Mouse (Mus musculus) MEL (cell line): ENCODE data around the gene Dram1. TPM values are rescaled to one million over a fixed set of nuclear protein-coding genes. Genes with fewer than 3 reads are reported as not detected.

Source experiments
- DNase-seq: peaks from one replicate; pipeline ENCODE4 v3.0.0; 2011; ENCODE audit warnings: low read depth, low spot score
- H3K27ac ChIP-seq: 2 replicates; pipeline ENCODE4 v1.5.1; 2012; ENCODE audit warnings: low read depth, mild to moderate bottlenecking, control low read depth, low read length, moderate library complexity; ENCODE audit not compliant: control insufficient read depth
- H3K27me3 ChIP-seq, 2 experiments: fragments of 150-350 bp in 1 of 2; sonication (generic) in 1 of 2; 2 replicates each; pipeline ENCODE4 v1.6.1; 2012; ENCODE audit warnings: low read length in 2 of 2, mild to moderate bottlenecking in 2 of 2, improper control_type of control experiment in 1 of 2, moderate library complexity in 1 of 2; ENCODE audit not compliant: insufficient read depth in 2 of 2, control insufficient read depth in 1 of 2
- H3K36me3 ChIP-seq, 2 experiments: 2 replicates each; pipeline ENCODE4 v1.6.1; 2012 to 2014; ENCODE audit warnings: low read length in 2 of 2, improper control_type of control experiment in 1 of 2, inconsistent platforms in 1 of 2, mild to moderate bottlenecking in 1 of 2; ENCODE audit not compliant: insufficient read depth in 2 of 2, control insufficient read depth in 1 of 2
- H3K4me1 ChIP-seq, 2 experiments: fragments of 150-350 bp in 1 of 2; sonication (generic) in 1 of 2; 2 replicates each; pipeline ENCODE4 v1.6.1; 2012; ENCODE audit warnings: low read length in 2 of 2, improper control_type of control experiment in 1 of 2, mild to moderate bottlenecking in 1 of 2; ENCODE audit not compliant: insufficient read depth in 2 of 2, control insufficient read depth in 1 of 2
- H3K4me3 ChIP-seq, 2 experiments: fragments of 150-350 bp in 1 of 2; sonication (generic) in 1 of 2; 2 replicates each; pipeline ENCODE4 v1.5.1; 2012; ENCODE audit warnings: low read depth in 2 of 2, low read length in 2 of 2, mild to moderate bottlenecking in 2 of 2, moderate library complexity in 2 of 2, control low read depth in 1 of 2, improper control_type of control experiment in 1 of 2; ENCODE audit not compliant: control insufficient read depth in 1 of 2, insufficient read depth in 1 of 2
- H3K79me2 ChIP-seq: 2 replicates; pipeline ENCODE4 v1.6.1; 2012; ENCODE audit warnings: mild to moderate bottlenecking, low read length, moderate library complexity; ENCODE audit not compliant: control insufficient read depth, poor library complexity, insufficient read depth
- H3K9ac ChIP-seq: 2 replicates; pipeline ENCODE4 v1.6.1; 2012; ENCODE audit warnings: low read depth, mild to moderate bottlenecking, control low read depth, low read length, moderate library complexity; ENCODE audit not compliant: control insufficient read depth, poor library complexity, severe bottlenecking
- H3K9me3 ChIP-seq: fragments of 150-350 bp; sonication (generic); replicated peaks from 2 replicates; pipeline ENCODE4 v1.6.1; 2012; ENCODE audit warnings: mild to moderate bottlenecking, low read length, improper control_type of control experiment, moderate library complexity; ENCODE audit not compliant: insufficient read depth
- BHLHE40 ChIP-seq: IDR thresholded peaks from 2 replicates; pipeline ENCODE4 v1.6.1; 2012; ENCODE audit warnings: low read depth, mild to moderate bottlenecking, inconsistent platforms, low read length, improper control_type of control experiment, borderline replicate concordance
- CHD1 ChIP-seq: IDR thresholded peaks from 2 replicates; pipeline ENCODE4 v1.6.1; 2012; ENCODE audit warnings: low read depth, mild to moderate bottlenecking, inconsistent platforms, low read length, improper control_type of control experiment
- CHD2 ChIP-seq: IDR thresholded peaks from 2 replicates; pipeline ENCODE4 v1.6.1; 2011; ENCODE audit warnings: low read length, improper control_type of control experiment
- EP300 ChIP-seq, 2 experiments: IDR thresholded peaks; 2 replicates each; pipeline ENCODE4 v1.6.1; 2011; ENCODE audit warnings: improper control_type of control experiment in 2 of 2, low read length in 2 of 2, low read depth in 1 of 2, mild to moderate bottlenecking in 1 of 2
- ETS1 ChIP-seq: IDR thresholded peaks from 2 replicates; pipeline ENCODE4 v1.6.1; 2012; ENCODE audit warnings: low read depth, mild to moderate bottlenecking, inconsistent platforms, low read length, improper control_type of control experiment, moderate library complexity
- GATA1 ChIP-seq: IDR thresholded peaks from 2 replicates; pipeline ENCODE4 v1.6.1; 2011; ENCODE audit warnings: low read depth, low read length, improper control_type of control experiment
- KAT2A ChIP-seq: conservative IDR thresholded peaks from 2 replicates; pipeline ENCODE4 v1.6.1; 2012; ENCODE audit warnings: low read depth, low read length, improper control_type of control experiment, inconsistent platforms
- MAX ChIP-seq: IDR thresholded peaks from 2 replicates; pipeline ENCODE4 v1.6.1; 2011; ENCODE audit warnings: low read length, improper control_type of control experiment
- MEF2A ChIP-seq: IDR thresholded peaks from 2 replicates; pipeline ENCODE4 v1.6.1; 2014; ENCODE audit warnings: low read depth, mild to moderate bottlenecking, inconsistent platforms, low read length, improper control_type of control experiment; ENCODE audit not compliant: poor library complexity, insufficient replicate concordance, severe bottlenecking; ENCODE audit errors: extremely low read depth
- MXI1 ChIP-seq: IDR thresholded peaks from 2 replicates; pipeline ENCODE4 v1.6.1; 2011; ENCODE audit warnings: mild to moderate bottlenecking, low read depth, low read length, improper control_type of control experiment
- MYC ChIP-seq: IDR thresholded peaks from 2 replicates; pipeline ENCODE4 v1.6.1; 2011; ENCODE audit warnings: low read depth, mild to moderate bottlenecking, low read length, improper control_type of control experiment, moderate library complexity
- NRF1 ChIP-seq: IDR thresholded peaks from 2 replicates; pipeline ENCODE4 v1.6.1; 2014; ENCODE audit warnings: low read depth, mild to moderate bottlenecking, inconsistent platforms, low read length, improper control_type of control experiment, moderate library complexity; ENCODE audit not compliant: poor library complexity, insufficient read depth, severe bottlenecking
- SIN3A ChIP-seq: IDR thresholded peaks from 2 replicates; pipeline ENCODE4 v1.6.1; 2012; ENCODE audit warnings: low read length, improper control_type of control experiment, inconsistent platforms
- SMC3 ChIP-seq: IDR thresholded peaks from 2 replicates; pipeline ENCODE4 v1.6.1; 2011; ENCODE audit warnings: low read depth, low read length, improper control_type of control experiment
- TAL1 ChIP-seq: IDR thresholded peaks from 2 replicates; pipeline ENCODE4 v1.6.1; 2012; ENCODE audit warnings: mild to moderate bottlenecking, inconsistent platforms, low read length, moderate library complexity, mixed read lengths
- TBP ChIP-seq: IDR thresholded peaks from 2 replicates; pipeline ENCODE4 v1.8.0; 2011; ENCODE audit warnings: low read depth, low read length, improper control_type of control experiment
- TCF12 ChIP-seq: IDR thresholded peaks from 2 replicates; pipeline ENCODE4 v1.6.1; 2014; ENCODE audit warnings: low read depth, mild to moderate bottlenecking, inconsistent platforms, low read length, improper control_type of control experiment, moderate library complexity
- USF2 ChIP-seq, 2 experiments: IDR thresholded peaks; 2 replicates each; pipeline ENCODE4 v1.6.1; 2011 to 2012; ENCODE audit warnings: improper control_type of control experiment in 2 of 2, low read length in 2 of 2, borderline replicate concordance in 1 of 2, inconsistent platforms in 1 of 2, low read depth in 1 of 2, mild to moderate bottlenecking in 1 of 2; ENCODE audit not compliant: insufficient read depth in 1 of 2
- polyA plus RNA-seq, 2 experiments: library from polyadenylated mRNA; stranded (reverse) in 1 of 2; unstranded in 1 of 2; fragments of >175 nt in 1 of 2; fragments of >200 nt in 1 of 2; gene quantifications; 2 replicates each; pipeline versions ENCODE4 v1.2.1 to v1.2.4; 2012; ENCODE audit warnings: low replicate concordance in 2 of 2, low read depth in 1 of 2; ENCODE audit not compliant: insufficient read length in 2 of 2, insufficient read depth in 1 of 2, missing spikeins in 1 of 2
- total RNA-seq: library from RNA; depleted of rRNA; stranded (reverse); fragments of 300-350 nt; gene quantifications from 2 replicates; pipeline ENCODE4 v1.2.3, GENCODE M21; 2012

Dram1 gene
- total and polyA plus RNA-seq, 3 experiments, result 0.17 TPM; not detected in 2

- TF ChIP-seq MYC, result no peak
- TF ChIP-seq TAL1, result no peak
- TF ChIP-seq SMC3, result no peak
- TF ChIP-seq, all 39 proteins: peak for 0
Measured at GRCm38 (mm10) chr10:88392181-88392847, 13.4 kb upstream of the Dram1 start (continued).

GRCm38 (mm10) chr10:88391495-88391894 lies 12.6 kb upstream of the Dram1 start:
- peaks cover 11 to 22% of the 10 kb centered on the region in 2 experiments for H3K4me1 ChIP-seq
- H3K36me3 ChIP-seq, result peaks cover 0 to 21% of the 10 kb centered on the region in 2 experiments
- H3K9me3 ChIP-seq, result no peaks in the 10 kb centered on the region

GRCm38 (mm10) chr10:88390096-88390790 lies 11.4 kb upstream of the Dram1 start:
- H3K36me3 ChIP-seq, result peaks cover 0 to 28% of the 10 kb centered on the region in 2 experiments
- H3K27me3 ChIP-seq, result no peaks in the 10 kb centered on the region
- H3K9ac ChIP-seq, result 0 out of 2 replicates have a peak overlapping the region, but pooled peaks have one; percentile 7
- peaks cover 11 to 32% of the 10 kb centered on the region in 2 experiments for H3K4me1 ChIP-seq
- peak overlapping the region; percentile 23 to 51; a peak in 3 of 4 replicates for H3K4me3 ChIP-seq
- TF ChIP-seq USF2 (IDR thresholded peaks at IDR 0.05; ENCODE audit: borderline replicate concordance in 1 of 2, insufficient read depth in 1 of 2, low read depth in 1 of 2, low read length in 2 of 2), result no peak
- peak; percentile 80 for TF ChIP-seq ETS1
- peak; percentile 62 to 75 for TF ChIP-seq EP300 (IDR thresholded peaks at IDR 0.05; ENCODE audit: low read depth in 1 of 2, low read length in 2 of 2)
- TF ChIP-seq CHD2, result no peak
- TF ChIP-seq SIN3A, result peak; percentile 58
- TF ChIP-seq GATA1, result peak; percentile 76
- TF ChIP-seq TCF12, result 0 out of 2 replicates have a peak, but pooled peaks have one; percentile 4
- TF ChIP-seq KAT2A, result no peak
- TF ChIP-seq TBP, result 0 out of 2 replicates have a peak, but pooled peaks have one; percentile 8
- 0 out of 2 replicates have a peak, but pooled peaks have one; percentile 16 for TF ChIP-seq MAX
- TF ChIP-seq, all 39 proteins: peak for 7
- peak; percentile 83 for DNase-seq
- Histone ChIP-seq H3K27ac (peak overlapping the region; percentile 73), H3K9me3 (no peaks in the 10 kb centered on the region), H3K79me2 (peaks cover 29% of the 10 kb centered on the region)

More at GRCm38 (mm10) chr10:88391495-88391894, 12.6 kb upstream of the Dram1 start:
- no peak overlapping the region for H3K9ac ChIP-seq
- H3K4me3 ChIP-seq, result no peak overlapping the region
- no peaks in the 10 kb centered on the region for H3K27me3 ChIP-seq
- peaks cover 24% of the 10 kb centered on the region for H3K79me2 ChIP-seq
- no peak overlapping the region for H3K27ac ChIP-seq
- DNase-seq, result no peak
- TF ChIP-seq SIN3A, result no peak
- TF ChIP-seq BHLHE40, result no peak
- TF ChIP-seq ETS1, result no peak
- no peak for TF ChIP-seq NRF1
- no peak for TF ChIP-seq MXI1
- no peak for TF ChIP-seq CHD1
- TF ChIP-seq MEF2A, result no peak
- no peak for TF ChIP-seq GATA1
